Mouse (Mus musculus) olfactory bulb, adult 2 months (tissue): Measurements from ENCODE around the gene Dydc2.

Source experiments
- CTCF ChIP-seq: fragments of 200-500 bp; IDR thresholded peaks from 2 replicates; pipeline ENCODE4 v1.5.1; 2012; ENCODE audit warnings: low read depth, mild to moderate bottlenecking, low read length, moderate library complexity; ENCODE audit not compliant: insufficient read depth
- POLR2A ChIP-seq: fragments of 200-500 bp; IDR thresholded peaks from 2 replicates; pipeline ENCODE4 v1.6.1; 2012; ENCODE audit warnings: mild to moderate bottlenecking, low read depth, low read length, moderate library complexity; ENCODE audit not compliant: insufficient read depth

GRCm38 (mm10) chr14:41094114-41094513, 25.1 kb upstream of the Dydc2 start:
- TF ChIP-seq CTCF (no peak), POLR2A (no peak)
